In genomic region chr16:16566215-16566614, GRCm38 (mm10) we compare ENCODE assay signal across 20 mouse cellular contexts. TPM values are rescaled to one million over a fixed set of nuclear protein-coding genes. Genes with fewer than 3 reads are reported as not detected.
DNase-seq lines count a peak whose midpoint lies in the region; ATAC-seq lines count a peak whose summit lies in the region.
"Had no signal": no experiment of that assay in that cellular context is flagged by ENCODE, and none has a peak within 500 bp of the region (broad histone marks: within the 10 kb centered on the region; RNA-seq: fewer than 3 reads in every experiment).

No protein-coding gene starts in this region.

- H3K4me3 ChIP-seq in macrophage (ENCODE audit: inconsistent target), result no peak overlapping the region
- H3K4me3 ChIP-seq: embryonic facial prominence, embryonic 10.5 days; forebrain, embryonic 13.5 days; heart, embryonic 13.5 days; hindbrain, embryonic 12.5 days had no signal

- peak overlapping the region; percentile 98 for H3K27ac ChIP-seq in macrophage
- H3K27ac ChIP-seq: embryonic facial prominence, embryonic 10.5 days; forebrain, embryonic 13.5 days; heart, embryonic 13.5 days; hindbrain, embryonic 12.5 days had no signal

- H3K36me3 ChIP-seq in macrophage (ENCODE audit: inconsistent target), result no peaks in the 10 kb centered on the region
- H3K36me3 ChIP-seq: embryonic facial prominence, embryonic 10.5 days; heart, embryonic 13.5 days; hindbrain, embryonic 12.5 days had no signal

- DNase-seq in kidney, adult 9 months, result peak; percentile 19
- DNase-seq in kidney, postnatal 10 days, result no peak
- DNase-seq in NIH3T3 (ENCODE audit: low read depth), result peak; percentile 17
- DNase-seq in brain, adult 2 months (ENCODE audit: low read depth, low spot score), result peak; percentile 29
- DNase-seq: adrenal gland, adult 2 months; adrenal gland, postnatal 36 days; cerebellum, adult 18-20 months; cerebellum, adult 9-11 months; forebrain, postnatal 0 days; gastrocnemius, postnatal 36 days; heart, adult 11 months; heart, postnatal 4 days had no signal

- H3K79me2 ChIP-seq in macrophage (ENCODE audit: inconsistent target), result peaks cover 100% of the 10 kb centered on the region

- 78% methylated on average over 5 of the region's 5 CpGs for WGBS in macrophage (ENCODE audit: missing documents)

- no peak for ATAC-seq in megakaryocyte, adult 5-6 weeks (ENCODE audit: poor library complexity, severe bottlenecking)
- no peak for ATAC-seq in cerebellum, adult (ENCODE audit: insufficient number of reproducible peaks, low FRiP score, low TSS enrichment)
- ATAC-seq: forebrain, embryonic 13.5 days; forebrain, postnatal 0 days; hindbrain, embryonic 16.5 days had no signal

RNA-seq across cellular contexts. Expression of gene Fgd4, which starts 34.1 kb away (rescaled TPM):
- 100 to 1,000 TPM in 24 of 26 experiments, 10 to 100 TPM in 2; 39.3 to 674 (median 405) TPM for total RNA-seq in macrophage (2018; cell fraction: chromatin; rRNA removed)
- total RNA-seq in macrophage (2018; cell fraction: cytosol; rRNA removed), result 100 to 1,000 TPM in 4 of 26 experiments, 10 to 100 TPM in 22; 41.9 to 112 (median 87.0) TPM
- total RNA-seq in macrophage (2018; cell fraction: nucleus; rRNA removed), result 100 to 1,000 TPM in 24 of 26 experiments, 10 to 100 TPM in 2; 65.7 to 534 (median 251) TPM
- polyA plus RNA-seq in macrophage (2018), result 41.3 to 60.1 TPM (median 48.0 TPM) in 3 replicates
- 76.9 and 78.5 TPM in 2 replicates for total RNA-seq in megakaryocyte, adult 5-6 weeks (2015)
- 125 and 137 TPM in 2 replicates for total RNA-seq in megakaryocyte, adult 5-6 weeks (2017)
